Mouse (Mus musculus) forebrain, embryonic 15.5 days (tissue): ENCODE measurements at regions not wholly inside any gene's neighbourhood (a gene's known extent, or its start where the extent isn't known, plus 50 kb on each side); places are given as distances from the start of the nearest gene placed in this dataset.

Experiments used
- ATAC-seq: fragments of 200-750 bp; cut with Nextera tagmentation; replicated peaks from 2 replicates; pipeline ENCODE4 v1.8.0; 2017; ENCODE audit warnings: mild to moderate bottlenecking, moderate TSS enrichment, moderate library complexity
- H3K27ac ChIP-seq: fragments of 300-500 bp; sonication (generic); replicated peaks from 2 replicates; pipeline ENCODE4 v1.5.1; 2015; ENCODE audit warnings: mild to moderate bottlenecking, inconsistent platforms
- H3K27me3 ChIP-seq: fragments of 300-500 bp; sonication (generic); 2 replicates; pipeline ENCODE4 v1.6.1; 2015; ENCODE audit warnings: inconsistent platforms
- H3K36me3 ChIP-seq: fragments of 300-500 bp; sonication (generic); 2 replicates; pipeline ENCODE4 v1.6.1; 2015; ENCODE audit warnings: mild to moderate bottlenecking, inconsistent platforms
- H3K4me1 ChIP-seq: fragments of 300-500 bp; sonication (generic); 2 replicates; pipeline ENCODE4 v1.6.1; 2015; ENCODE audit warnings: inconsistent platforms
- H3K4me2 ChIP-seq: fragments of 300-500 bp; sonication (generic); replicated peaks from 2 replicates; pipeline ENCODE4 v1.6.1; 2015; ENCODE audit warnings: mild to moderate bottlenecking, inconsistent platforms
- H3K4me3 ChIP-seq: fragments of 300-500 bp; sonication (generic); 2 replicates; pipeline ENCODE4 v1.5.1; 2015; ENCODE audit warnings: mild to moderate bottlenecking, inconsistent platforms
- H3K9ac ChIP-seq: fragments of 300-500 bp; sonication (generic); replicated peaks from 2 replicates; pipeline ENCODE4 v1.6.1; 2015; ENCODE audit warnings: mild to moderate bottlenecking, inconsistent platforms
- H3K9me3 ChIP-seq: fragments of 300-500 bp; sonication (generic); 2 replicates; pipeline ENCODE4 v1.6.1; 2016; ENCODE audit warnings: inconsistent platforms
- WGBS: fragments of 180-500 bp; shearing (Covaris S2); methylation state at CpG from one replicate; pipeline ENCODE4 v1.1.7; 2015; ENCODE audit warnings: mixed read lengths; 5-methylcytosine and 5-hydroxymethylcytosine counted together

GRCm38 (mm10) chr8:40192266-40192665 is 482.6 kb upstream of the Adam24 start:
- Histone ChIP-seq H3K4me3 (no peak overlapping the region), H3K9ac (no peak overlapping the region), H3K4me2 (no peak overlapping the region), H3K27me3 (no peaks in the 10 kb centered on the region), H3K4me1 (no peaks in the 10 kb centered on the region), H3K27ac (no peak overlapping the region), H3K36me3 (no peaks in the 10 kb centered on the region), H3K9me3 (no peaks in the 10 kb centered on the region)
- ATAC-seq = no peak

GRCm38 (mm10) chr8:40193148-40193547 is 481.7 kb upstream of the Adam24 start:
- Histone ChIP-seq H3K4me1 (no peaks in the 10 kb centered on the region), H3K4me2 (no peak overlapping the region), H3K27me3 (no peaks in the 10 kb centered on the region), H3K4me3 (no peak overlapping the region), H3K9ac (no peak overlapping the region), H3K36me3 (no peaks in the 10 kb centered on the region), H3K9me3 (no peaks in the 10 kb centered on the region), H3K27ac (no peak overlapping the region)
- WGBS = 48% methylated on average over 1 of the region's 1 CpGs
- ATAC-seq = no peak

GRCm38 (mm10) chr8:40210871-40211270 is 464.0 kb upstream of the Adam24 start:
- peak; percentile 80 for ATAC-seq
- Histone ChIP-seq H3K27ac (no peak overlapping the region), H3K9me3 (no peaks in the 10 kb centered on the region), H3K4me3 (no peak overlapping the region), H3K27me3 (no peaks in the 10 kb centered on the region), H3K36me3 (no peaks in the 10 kb centered on the region), H3K4me2 (no peak overlapping the region), H3K4me1 (no peaks in the 10 kb centered on the region), H3K9ac (no peak overlapping the region)
- 64% methylated on average over 4 of the region's 4 CpGs for WGBS

GRCm38 (mm10) chr8:40223521-40223920 is 451.4 kb upstream of the Adam24 start:
- no peaks in the 10 kb centered on the region for H3K36me3 ChIP-seq

DNA sequence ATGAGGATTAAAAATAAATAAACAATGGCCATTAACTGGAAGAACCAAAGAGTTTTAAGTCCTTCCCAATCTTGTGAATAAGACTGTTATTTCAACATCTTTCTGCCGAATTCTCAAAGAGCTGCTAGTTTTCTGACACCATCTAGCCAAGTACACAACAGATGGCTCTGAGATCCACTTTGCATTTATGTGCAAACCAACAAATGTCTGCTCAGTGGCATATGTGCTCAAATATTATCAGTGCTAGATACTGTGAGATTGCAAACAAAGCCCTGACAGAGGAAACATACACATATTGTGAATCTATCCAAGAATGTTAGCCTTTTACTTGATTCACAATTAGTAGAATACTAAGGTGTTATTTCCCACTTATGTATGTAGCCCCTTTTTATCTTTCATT is 447.6 kb upstream of the Adam24 start:
- H3K4me2 ChIP-seq = no peak overlapping the region
- 0 out of 2 replicates have a peak, but pooled peaks cover 8% of the 10 kb centered on the region for H3K27me3 ChIP-seq
- H3K4me1 ChIP-seq = no peaks in the 10 kb centered on the region
- H3K36me3 ChIP-seq = no peaks in the 10 kb centered on the region
- 21% methylated on average over 1 of the region's 1 CpGs for WGBS
- H3K27ac ChIP-seq = no peak overlapping the region
- H3K4me3 ChIP-seq = no peak overlapping the region
- no peak overlapping the region for H3K9ac ChIP-seq
- ATAC-seq = peak; percentile 89
- no peaks in the 10 kb centered on the region for H3K9me3 ChIP-seq

More at GRCm38 (mm10) chr8:40223521-40223920, 451.4 kb upstream of the Adam24 start:
- WGBS = 84% methylated on average over 4 of the region's 4 CpGs
- Histone ChIP-seq H3K4me1 (no peaks in the 10 kb centered on the region), H3K9me3 (no peaks in the 10 kb centered on the region), H3K27me3 (no peaks in the 10 kb centered on the region), H3K27ac (no peak overlapping the region), H3K9ac (no peak overlapping the region), H3K4me3 (no peak overlapping the region), H3K4me2 (no peak overlapping the region)
- ATAC-seq = no peak
